Mouse (Mus musculus) intestine, embryonic 15.5 days (tissue): ENCODE measurements at regions not wholly inside any gene's neighbourhood (a gene's known extent, or its start where the extent isn't known, plus 50 kb on each side); places are given as distances from the start of the nearest gene placed in this dataset.

ENCODE experiments used
- ATAC-seq: fragments of 200-750 bp; cut with Nextera tagmentation; 2 replicates; pipeline ENCODE4 v1.8.0; 2017; ENCODE audit warnings: moderate TSS enrichment, moderate library complexity
- H3K27ac ChIP-seq: fragments of 300-500 bp; sonication (generic); 2 replicates; pipeline ENCODE4 v1.5.1; 2015; ENCODE audit warnings: mild to moderate bottlenecking, inconsistent platforms
- H3K27me3 ChIP-seq: fragments of 300-500 bp; sonication (generic); replicated peaks from 2 replicates; pipeline ENCODE4 v1.6.1; 2015; ENCODE audit warnings: inconsistent platforms
- H3K36me3 ChIP-seq: fragments of 300-500 bp; sonication (generic); 2 replicates; pipeline ENCODE4 v1.6.1; 2015; ENCODE audit warnings: inconsistent platforms
- H3K4me1 ChIP-seq: fragments of 300-500 bp; sonication (generic); replicated peaks from 2 replicates; pipeline ENCODE4 v1.6.1; 2015; ENCODE audit warnings: inconsistent platforms
- H3K4me2 ChIP-seq: fragments of 300-500 bp; sonication (generic); replicated peaks from 2 replicates; pipeline ENCODE4 v1.6.1; 2015; ENCODE audit warnings: mild to moderate bottlenecking, inconsistent platforms
- H3K4me3 ChIP-seq: fragments of 300-500 bp; sonication (generic); replicated peaks from 2 replicates; pipeline ENCODE4 v1.5.1; 2015; ENCODE audit warnings: inconsistent platforms
- H3K9ac ChIP-seq: fragments of 300-500 bp; sonication (generic); 2 replicates; pipeline ENCODE4 v1.6.1; 2015; ENCODE audit warnings: inconsistent platforms
- H3K9me3 ChIP-seq: fragments of 300-500 bp; sonication (generic); 2 replicates; pipeline ENCODE4 v1.6.1; 2016; ENCODE audit warnings: inconsistent platforms
- WGBS: fragments of 180-500 bp; shearing (Covaris S2); methylation state at CpG from one replicate; pipeline ENCODE4 v1.1.7; 2015; 5-methylcytosine and 5-hydroxymethylcytosine counted together

GRCm38 (mm10) chr9:30848249-30848648 lies 74.0 kb downstream of the Adamts15 start:
- H3K4me3 ChIP-seq: no peak overlapping the region
- H3K9me3 ChIP-seq: no peaks in the 10 kb centered on the region
- no peak for ATAC-seq
- H3K4me2 ChIP-seq: no peak overlapping the region
- H3K36me3 ChIP-seq: no peaks in the 10 kb centered on the region
- no peaks in the 10 kb centered on the region for H3K4me1 ChIP-seq
- H3K27ac ChIP-seq: no peak overlapping the region
- no peak overlapping the region for H3K9ac ChIP-seq
- 66% methylated on average over 1 of the region's 1 CpGs for whole genome bisulfite sequencing
- H3K27me3 ChIP-seq: no peaks in the 10 kb centered on the region

- WGBS: 65% methylated on average over 10 of the region's 10 CpGs
- Histone ChIP-seq H3K27ac (no peak overlapping the region), H3K27me3 (no peaks in the 10 kb centered on the region), H3K9me3 (no peaks in the 10 kb centered on the region), H3K4me3 (no peak overlapping the region), H3K9ac (no peak overlapping the region), H3K4me2 (no peak overlapping the region), H3K36me3 (no peaks in the 10 kb centered on the region), H3K4me1 (0 out of 2 replicates have a peak, but pooled peaks cover 2% of the 10 kb centered on the region)
- ATAC-seq: no peak
Measured at GRCm38 (mm10) chr9:30845609-30846290, 76.5 kb downstream of the Adamts15 start.

- Histone ChIP-seq H3K27me3 (no peaks in the 10 kb centered on the region), H3K36me3 (no peaks in the 10 kb centered on the region), H3K4me3 (no peak overlapping the region), H3K9me3 (no peaks in the 10 kb centered on the region), H3K27ac (no peak overlapping the region), H3K9ac (no peak overlapping the region), H3K4me2 (no peak overlapping the region), H3K4me1 (0 out of 2 replicates have a peak, but pooled peaks cover 2% of the 10 kb centered on the region)
- ATAC-seq: no peak
- 28% methylated on average over 8 of the region's 8 CpGs for WGBS
Measured at GRCm38 (mm10) chr9:30844079-30844563, 78.1 kb downstream of the Adamts15 start.

- no peak overlapping the region for H3K4me3 ChIP-seq
- H3K9me3 ChIP-seq: no peaks in the 10 kb centered on the region
- H3K27ac ChIP-seq: no peak overlapping the region
- H3K9ac ChIP-seq: no peak overlapping the region
- no peak overlapping the region for H3K4me2 ChIP-seq
- no peak for ATAC-seq
- no peaks in the 10 kb centered on the region for H3K36me3 ChIP-seq
- H3K27me3 ChIP-seq: no peaks in the 10 kb centered on the region
- no peaks in the 10 kb centered on the region for H3K4me1 ChIP-seq
- WGBS: 39% methylated on average over 4 of the region's 4 CpGs
Measured at GRCm38 (mm10) chr9:30834908-30835307, 87.3 kb downstream of the Adamts15 start.

GRCm38 (mm10) chr9:30834565-30834905 lies 87.7 kb downstream of the Adamts15 start:
- H3K27ac ChIP-seq: no peak overlapping the region
- 62% methylated on average over 10 of the region's 10 CpGs for WGBS
- no peaks in the 10 kb centered on the region for H3K4me1 ChIP-seq
- no peak for ATAC-seq
- no peaks in the 10 kb centered on the region for H3K27me3 ChIP-seq
- H3K9me3 ChIP-seq: no peaks in the 10 kb centered on the region
- H3K4me2 ChIP-seq: no peak overlapping the region
- no peaks in the 10 kb centered on the region for H3K36me3 ChIP-seq
- no peak overlapping the region for H3K4me3 ChIP-seq
- no peak overlapping the region for H3K9ac ChIP-seq

- no peak for ATAC-seq
- Histone ChIP-seq H3K9me3 (no peaks in the 10 kb centered on the region), H3K4me3 (no peak overlapping the region), H3K4me1 (no peaks in the 10 kb centered on the region), H3K27me3 (no peaks in the 10 kb centered on the region), H3K27ac (no peak overlapping the region), H3K4me2 (no peak overlapping the region), H3K9ac (no peak overlapping the region), H3K36me3 (no peaks in the 10 kb centered on the region)
- WGBS: 74% methylated on average over 15 of the region's 15 CpGs
Measured at GRCm38 (mm10) chr9:30833836-30834564, 88.3 kb downstream of the Adamts15 start.

- Histone ChIP-seq H3K4me2 (no peak overlapping the region), H3K4me1 (no peaks in the 10 kb centered on the region), H3K27me3 (no peaks in the 10 kb centered on the region), H3K4me3 (no peak overlapping the region), H3K9me3 (no peaks in the 10 kb centered on the region), H3K9ac (no peak overlapping the region), H3K27ac (no peak overlapping the region), H3K36me3 (no peaks in the 10 kb centered on the region)
- 61% methylated on average over 3 of the region's 3 CpGs for WGBS
- no peak for ATAC-seq
Measured at GRCm38 (mm10) chr9:30829158-30829870, 92.9 kb downstream of the Adamts15 start.

- H3K4me2 ChIP-seq: no peak overlapping the region
- no peak overlapping the region for H3K9ac ChIP-seq
- no peaks in the 10 kb centered on the region for H3K9me3 ChIP-seq
- 95% methylated on average over 1 of the region's 1 CpGs for WGBS
- no peaks in the 10 kb centered on the region for H3K27me3 ChIP-seq
- no peak for ATAC-seq
- H3K27ac ChIP-seq: no peak overlapping the region
- H3K36me3 ChIP-seq: no peaks in the 10 kb centered on the region
- H3K4me1 ChIP-seq: no peaks in the 10 kb centered on the region
- no peak overlapping the region for H3K4me3 ChIP-seq
Measured at GRCm38 (mm10) chr9:30827780-30828179, 94.5 kb downstream of the Adamts15 start.

- WGBS: 56% methylated on average over 4 of the region's 4 CpGs
- no peak for ATAC-seq
- no peaks in the 10 kb centered on the region for H3K36me3 ChIP-seq
- no peaks in the 10 kb centered on the region for H3K27me3 ChIP-seq
- H3K4me1 ChIP-seq: no peaks in the 10 kb centered on the region
- no peaks in the 10 kb centered on the region for H3K9me3 ChIP-seq
- H3K4me3 ChIP-seq: no peak overlapping the region
- H3K27ac ChIP-seq: no peak overlapping the region
- H3K4me2 ChIP-seq: no peak overlapping the region
- no peak overlapping the region for H3K9ac ChIP-seq
Measured at GRCm38 (mm10) chr9:30824056-30824625, 98.1 kb downstream of the Adamts15 start.

- 64% methylated on average over 2 of the region's 2 CpGs for WGBS
- no peak overlapping the region for H3K9ac ChIP-seq
- H3K9me3 ChIP-seq: no peaks in the 10 kb centered on the region
- H3K36me3 ChIP-seq: no peaks in the 10 kb centered on the region
- no peak overlapping the region for H3K27ac ChIP-seq
- H3K4me1 ChIP-seq: no peaks in the 10 kb centered on the region
- H3K4me2 ChIP-seq: no peak overlapping the region
- peak; percentile 95 for ATAC-seq
- H3K4me3 ChIP-seq: no peak overlapping the region
- H3K27me3 ChIP-seq: no peaks in the 10 kb centered on the region
Measured at GRCm38 (mm10) chr9:30820806-30821375, 101.4 kb downstream of the Adamts15 start.

- Histone ChIP-seq H3K9ac (no peak overlapping the region), H3K9me3 (no peaks in the 10 kb centered on the region), H3K36me3 (no peaks in the 10 kb centered on the region), H3K27ac (no peak overlapping the region), H3K27me3 (no peaks in the 10 kb centered on the region), H3K4me1 (peaks cover 9% of the 10 kb centered on the region; the same call in 1 of the 2 replicates), H3K4me2 (no peak overlapping the region), H3K4me3 (no peak overlapping the region)
- no peak for ATAC-seq
- 60% methylated on average over 4 of the region's 4 CpGs for WGBS
Measured at GRCm38 (mm10) chr9:30813246-30813645, 109.0 kb downstream of the Adamts15 start.

GRCm38 (mm10) chr9:30810843-30811242 lies 111.4 kb downstream of the Adamts15 start:
- WGBS: 14% methylated on average over 1 of the region's 1 CpGs
- Histone ChIP-seq H3K27ac (no peak overlapping the region), H3K9me3 (no peaks in the 10 kb centered on the region), H3K9ac (no peak overlapping the region), H3K36me3 (no peaks in the 10 kb centered on the region), H3K4me3 (no peak overlapping the region), H3K4me2 (no peak overlapping the region), H3K27me3 (no peaks in the 10 kb centered on the region), H3K4me1 (peaks cover 9% of the 10 kb centered on the region; the same call in 1 of the 2 replicates)
- no peak for ATAC-seq
